Mouse (Mus musculus): ENCODE data around the gene Copz1. TPM values are rescaled to one million over a fixed set of nuclear protein-coding genes. Genes with fewer than 3 reads are reported as not detected.
A peak's percentile ranks its signal among the peaks of the same experiment; 100 is the strongest.

Copz1 gene
- total RNA-seq, 2 experiments from 2014 or later = 87.2 to 240 TPM

GRCm38 (mm10) chr15:103305792-103306645 lies 33.5 kb downstream of the Copz1 start:
- ATAC-seq (replicated peaks; ENCODE audit: poor library complexity, severe bottlenecking) = no peak

GRCm38 (mm10) chr15:103307125-103307524 lies 34.6 kb downstream of the Copz1 start:
- ATAC-seq (replicated peaks; ENCODE audit: poor library complexity, severe bottlenecking) = peak; percentile 34

- peak; percentile 36 for ATAC-seq (replicated peaks; ENCODE audit: poor library complexity, severe bottlenecking)
Observed at GRCm38 (mm10) chr15:103308056-103308875, 35.8 kb downstream of the Copz1 start.

- ATAC-seq (replicated peaks; ENCODE audit: poor library complexity, severe bottlenecking) = no peak
Observed at GRCm38 (mm10) chr15:103308876-103309580, 36.5 kb downstream of the Copz1 start.

GRCm38 (mm10) chr15:103310365-103310910 lies 37.9 kb downstream of the Copz1 start, which contains the start of gene Gpr84:
Gpr84 (minus strand) TSS chr15:103310612.
- ATAC-seq (replicated peaks; ENCODE audit: poor library complexity, severe bottlenecking) = peak; percentile 63

- ATAC-seq (replicated peaks; ENCODE audit: poor library complexity, severe bottlenecking) = peak; percentile 14; the same call in 1 of the 2 replicates
Observed at GRCm38 (mm10) chr15:103313495-103314095, 41.1 kb downstream of the Copz1 start.

GRCm38 (mm10) chr15:103314181-103314580 lies 41.7 kb downstream of the Copz1 start:
- ATAC-seq (replicated peaks; ENCODE audit: poor library complexity, severe bottlenecking) = no peak

GRCm38 (mm10) chr15:103315011-103315502 lies 42.5 kb downstream of the Copz1 start:
- no peak for ATAC-seq (replicated peaks; ENCODE audit: poor library complexity, severe bottlenecking)

- ATAC-seq (replicated peaks; ENCODE audit: poor library complexity, severe bottlenecking) = peak; percentile 72
Observed at GRCm38 (mm10) chr15:103315979-103316776, 43.7 kb downstream of the Copz1 start.

GRCm38 (mm10) chr15:103317120-103317519 lies 44.6 kb downstream of the Copz1 start:
- no peak for ATAC-seq (replicated peaks; ENCODE audit: poor library complexity, severe bottlenecking)

- no peak for ATAC-seq (replicated peaks; ENCODE audit: poor library complexity, severe bottlenecking)
Observed at GRCm38 (mm10) chr15:103317731-103318130, 45.2 kb downstream of the Copz1 start.

GRCm38 (mm10) chr15:103318201-103318816 lies 45.8 kb downstream of the Copz1 start:
- ATAC-seq (replicated peaks; ENCODE audit: poor library complexity, severe bottlenecking) = no peak

- no peak for ATAC-seq (replicated peaks; ENCODE audit: poor library complexity, severe bottlenecking)
Observed at GRCm38 (mm10) chr15:103321076-103321475, 48.6 kb downstream of the Copz1 start.

GRCm38 (mm10) chr15:103322396-103322795 lies 49.9 kb downstream of the Copz1 start:
- no peak for ATAC-seq (replicated peaks; ENCODE audit: poor library complexity, severe bottlenecking)

- ATAC-seq (replicated peaks; ENCODE audit: poor library complexity, severe bottlenecking) = 0 out of 2 replicates have a peak, but pooled peaks have one; percentile 1
Observed at GRCm38 (mm10) chr15:103323070-103323454, 50.5 kb downstream of the Copz1 start.

- peak; percentile 92 for ATAC-seq (replicated peaks; ENCODE audit: poor library complexity, severe bottlenecking)
Observed at GRCm38 (mm10) chr15:103323455-103324247, 51.1 kb downstream of the Copz1 start.

GRCm38 (mm10) chr15:103333081-103333615 lies 60.6 kb downstream of the Copz1 start:
- peak; percentile 84 for ATAC-seq (replicated peaks; ENCODE audit: poor library complexity, severe bottlenecking)
